Mouse (Mus musculus) cerebellum, adult 2 months (tissue): ENCODE data around the gene Thap8.

Source experiments
- CTCF ChIP-seq: fragments of 200-500 bp; IDR thresholded peaks from 2 replicates; pipeline ENCODE4 v1.5.1; 2011; ENCODE audit warnings: low read depth, mild to moderate bottlenecking, control low read depth, low read length, moderate library complexity, borderline replicate concordance; ENCODE audit not compliant: insufficient read depth
- POLR2A ChIP-seq: fragments of 200-500 bp; IDR thresholded peaks from 2 replicates; pipeline ENCODE4 v1.6.1; 2011; ENCODE audit warnings: low read length, control low read depth, borderline replicate concordance; ENCODE audit not compliant: insufficient read depth

- TF ChIP-seq CTCF: no peak
- TF ChIP-seq POLR2A: no peak
Observed at GRCm38 (mm10) chr7:30235625-30236024, 44.3 kb upstream of the Thap8 start, which contains the start of gene Ovol3.
